Mouse (Mus musculus): ENCODE results near the gene Ttyh1. TPM values are rescaled to one million over a fixed set of nuclear protein-coding genes. Genes with fewer than 3 reads are reported as not detected.

The Ttyh1 gene
- total and polyA plus RNA-seq, 3 experiments = 0.15 to 0.26 TPM; not detected in 1

- TF ChIP-seq ELF1 (IDR thresholded peaks at IDR 0.05; ENCODE audit: low read depth, low read length) (no peak), ZNF384 (IDR thresholded peaks at IDR 0.05; ENCODE audit: low read depth, low read length) (no peak), POLR2AphosphoS5 (IDR thresholded peaks at IDR 0.05; ENCODE audit: borderline replicate concordance, low read depth, low read length) (no peak), POLR2AphosphoS2 (IDR thresholded peaks at IDR 0.05; ENCODE audit: low read length) (no peak), E2F4 (IDR thresholded peaks at IDR 0.05; ENCODE audit: borderline replicate concordance, low read depth, low read length) (no peak), GATA1 (IDR thresholded peaks at IDR 0.05; ENCODE audit: low read depth, low read length) (no peak), HCFC1 (IDR thresholded peaks at IDR 0.05; ENCODE audit: low read depth, low read length) (no peak), SIN3A (IDR thresholded peaks at IDR 0.05; ENCODE audit: low read length) (no peak), CTCF (IDR thresholded peaks at IDR 0.05 in 2 of 3, conservative IDR thresholded peaks at IDR 0.05 in 1 of 3; ENCODE audit: control insufficient read depth in 1 of 3, insufficient read depth in 1 of 3, low read depth in 2 of 3, low read length in 3 of 3, poor library complexity in 1 of 3, severe bottlenecking in 1 of 3) (no peak), JUND (IDR thresholded peaks at IDR 0.05; ENCODE audit: low read depth, low read length) (no peak), MXI1 (IDR thresholded peaks at IDR 0.05; ENCODE audit: low read depth, low read length) (no peak), ZC3H11A (IDR thresholded peaks at IDR 0.05; ENCODE audit: low read depth, low read length) (no peak), NRF1 (IDR thresholded peaks at IDR 0.05; ENCODE audit: insufficient read depth, low read depth, low read length, poor library complexity, severe bottlenecking) (no peak), ZMIZ1 (IDR thresholded peaks at IDR 0.05; ENCODE audit: low read depth, low read length) (no peak), TAL1 (IDR thresholded peaks at IDR 0.05; ENCODE audit: low read length) (no peak), TBP (IDR thresholded peaks at IDR 0.05; ENCODE audit: low read depth, low read length) (no peak)
- Histone ChIP-seq H3K4me3 (ENCODE audit: control insufficient read depth in 1 of 2, insufficient read depth in 1 of 2, low read depth in 2 of 2, low read length in 2 of 2) (no peak overlapping the region), H3K36me3 (ENCODE audit: control insufficient read depth in 1 of 2, insufficient read depth in 2 of 2, low read length in 2 of 2) (peaks cover 0 to 9% of the 10 kb centered on the region in 2 experiments; a peak in 2 of 4 replicates), H3K4me1 (ENCODE audit: control insufficient read depth in 1 of 2, insufficient read depth in 2 of 2, low read length in 2 of 2) (peaks cover 0 to 17% of the 10 kb centered on the region in 2 experiments; a peak in 3 of 4 replicates), H3K9me3 (replicated peaks; ENCODE audit: insufficient read depth, low read length) (no peaks in the 10 kb centered on the region), H3K9ac (ENCODE audit: control insufficient read depth, low read depth, low read length, poor library complexity, severe bottlenecking) (no peak overlapping the region), H3K79me2 (ENCODE audit: control insufficient read depth, insufficient read depth, low read length, poor library complexity) (peaks cover 18% of the 10 kb centered on the region), H3K27me3 (ENCODE audit: control insufficient read depth in 1 of 2, insufficient read depth in 2 of 2, low read length in 2 of 2) (no peaks in the 10 kb centered on the region), H3K27ac (ENCODE audit: control insufficient read depth, low read depth, low read length) (no peak overlapping the region)
- DNase-seq (ENCODE audit: low read depth, low spot score) = no peak
These were observed 13.8 kb downstream of the Ttyh1 start for GRCm38 (mm10) chr7:4132998-4133397.

DNA sequence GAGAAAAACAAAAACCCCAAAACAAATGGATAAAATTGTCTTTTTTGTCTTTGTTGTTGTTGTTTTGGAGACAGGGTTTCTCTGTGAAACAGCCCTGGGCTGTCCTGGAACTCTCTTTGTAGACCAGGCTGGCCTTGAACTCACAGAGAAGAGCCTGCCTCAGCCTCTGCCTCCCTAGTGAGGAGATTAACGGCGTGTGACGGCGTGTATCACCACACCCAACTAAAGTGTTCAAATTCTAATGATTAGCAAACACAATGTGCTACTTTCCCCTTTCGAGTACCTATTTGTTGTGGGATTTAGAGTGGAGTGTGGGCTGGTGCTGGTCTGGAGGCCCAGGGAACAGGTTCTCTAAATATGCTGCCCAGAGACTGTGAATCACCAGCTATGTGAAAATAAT, 15.7 kb downstream of the Ttyh1 start:
- TF ChIP-seq NELFE (IDR thresholded peaks at IDR 0.05; ENCODE audit: low read depth, low read length) = no peak
- TF ChIP-seq ELF1 (IDR thresholded peaks at IDR 0.05; ENCODE audit: low read depth, low read length) = no peak
- TF ChIP-seq MYC (IDR thresholded peaks at IDR 0.05; ENCODE audit: low read depth, low read length) = no peak
- TF ChIP-seq MXI1 (IDR thresholded peaks at IDR 0.05; ENCODE audit: low read depth, low read length) = no peak
- no peak for TF ChIP-seq ZNF384 (IDR thresholded peaks at IDR 0.05; ENCODE audit: low read depth, low read length)
- no peak for TF ChIP-seq MAX (IDR thresholded peaks at IDR 0.05; ENCODE audit: low read length)
- TF ChIP-seq ZKSCAN1 (IDR thresholded peaks at IDR 0.05; ENCODE audit: low read depth, low read length) = no peak
- no peak for TF ChIP-seq USF2 (IDR thresholded peaks at IDR 0.05; ENCODE audit: borderline replicate concordance in 1 of 2, insufficient read depth in 1 of 2, low read depth in 1 of 2, low read length in 2 of 2)
- TF ChIP-seq GABPA (IDR thresholded peaks at IDR 0.05; ENCODE audit: low read depth, low read length) = no peak
- no peak for TF ChIP-seq BHLHE40 (IDR thresholded peaks at IDR 0.05; ENCODE audit: borderline replicate concordance, low read depth, low read length)
- TF ChIP-seq MEF2A (IDR thresholded peaks at IDR 0.05; ENCODE audit: extremely low read depth, insufficient replicate concordance, low read depth, low read length, poor library complexity, severe bottlenecking) = no peak
- no peak for TF ChIP-seq HCFC1 (IDR thresholded peaks at IDR 0.05; ENCODE audit: low read depth, low read length)
- no peak for TF ChIP-seq POLR2AphosphoS2 (IDR thresholded peaks at IDR 0.05; ENCODE audit: low read length)
- TF ChIP-seq MAZ (IDR thresholded peaks at IDR 0.05; ENCODE audit: low read depth, low read length) = no peak
- TF ChIP-seq ZMIZ1 (IDR thresholded peaks at IDR 0.05; ENCODE audit: low read depth, low read length) = no peak
- TF ChIP-seq POLR2A (IDR thresholded peaks at IDR 0.05; ENCODE audit: control insufficient read depth in 1 of 2, insufficient read depth in 1 of 2, low read depth in 1 of 2, low read length in 2 of 2, poor library complexity in 1 of 2) = no peak
- TF ChIP-seq USF1 (IDR thresholded peaks at IDR 0.05; ENCODE audit: low read depth, low read length) = no peak
- TF ChIP-seq CHD1 (IDR thresholded peaks at IDR 0.05; ENCODE audit: low read depth, low read length) = no peak
- Histone ChIP-seq H3K4me1 (ENCODE audit: control insufficient read depth in 1 of 2, insufficient read depth in 2 of 2, low read length in 2 of 2) (peaks cover 0 to 16% of the 10 kb centered on the region in 2 experiments; a peak in 3 of 4 replicates), H3K4me3 (ENCODE audit: control insufficient read depth in 1 of 2, insufficient read depth in 1 of 2, low read depth in 2 of 2, low read length in 2 of 2) (no peak overlapping the region), H3K36me3 (ENCODE audit: control insufficient read depth in 1 of 2, insufficient read depth in 2 of 2, low read length in 2 of 2) (peaks cover 1 to 12% of the 10 kb centered on the region in 2 experiments; a peak in 3 of 4 replicates), H3K27ac (ENCODE audit: control insufficient read depth, low read depth, low read length) (no peak overlapping the region), H3K9me3 (replicated peaks; ENCODE audit: insufficient read depth, low read length) (no peaks in the 10 kb centered on the region), H3K27me3 (ENCODE audit: control insufficient read depth in 1 of 2, insufficient read depth in 2 of 2, low read length in 2 of 2) (no peaks in the 10 kb centered on the region), H3K9ac (ENCODE audit: control insufficient read depth, low read depth, low read length, poor library complexity, severe bottlenecking) (no peak overlapping the region), H3K79me2 (ENCODE audit: control insufficient read depth, insufficient read depth, low read length, poor library complexity) (peaks cover 32% of the 10 kb centered on the region)
- DNase-seq (ENCODE audit: low read depth, low spot score) = no peak

All from MEL (cell line).